Mouse (Mus musculus): Measurements from ENCODE around the gene Olfr551. TPM values are rescaled to one million over a fixed set of nuclear protein-coding genes. Genes with fewer than 3 reads are reported as not detected.
"Not testable (repeated sequence)": the region's sequence is repeated elsewhere in the genome, so short reads cannot be mapped to it uniquely, and the experiment has no call there.

Gene Olfr551
- not detected in 2 replicates for polyA plus RNA-seq (2016; fragmentation: Nextera tagmentation; extraction: Ambion mirVana)

GRCm38 (mm10) chr7:102591786-102592185, at the start of gene Olfr551:
Gene Olfr551 (minus strand): TSS chr7:102591886.
- Histone ChIP-seq H3K27me3 (no peaks in the 10 kb centered on the region), H3K4me2 (replicated peaks) (no peak within 1 kb of the TSS), H3K4me3 (no peak within 1 kb of the TSS), H3K36me3 (no peaks in the 10 kb centered on the region), H3K27ac (no peak within 1 kb of the TSS), H3K9ac (no peak within 1 kb of the TSS), H3K4me1 (no peaks in the 10 kb centered on the region), H3K9me3 (no peaks in the 10 kb centered on the region)
- ATAC-seq (ENCODE audit: insufficient number of reproducible peaks, insufficient read depth, low FRiP score, low TSS enrichment): no peak
- 94% methylated on average over 3 of the region's 3 CpGs for WGBS

- Histone ChIP-seq H3K4me1 (no peaks in the 10 kb centered on the region), H3K27ac (no peak within 1 kb of the TSS), H3K36me3 (no peaks in the 10 kb centered on the region), H3K27me3 (no peaks in the 10 kb centered on the region), H3K9me3 (no peaks in the 10 kb centered on the region), H3K4me3 (no peak within 1 kb of the TSS), H3K4me2 (replicated peaks) (no peak within 1 kb of the TSS), H3K9ac (no peak within 1 kb of the TSS)
- no peak for ATAC-seq (ENCODE audit: insufficient number of reproducible peaks, insufficient read depth, low FRiP score, low TSS enrichment)
- WGBS: 74% methylated on average over 1 of the region's 1 CpGs
Measured at GRCm38 (mm10) chr7:102638132-102638531, 46.4 kb upstream of the Olfr551 start, which contains the start of gene Olfr554. Gene Olfr554 (plus strand): TSS chr7:102638432.

- H3K27me3 ChIP-seq: no peaks in the 10 kb centered on the region
- H3K4me2 ChIP-seq (replicated peaks): no peak overlapping the region
- no peak for ATAC-seq (ENCODE audit: insufficient number of reproducible peaks, insufficient read depth, low FRiP score, low TSS enrichment)
- H3K4me1 ChIP-seq: no peaks in the 10 kb centered on the region
- H3K36me3 ChIP-seq: no peaks in the 10 kb centered on the region
- no peaks in the 10 kb centered on the region for H3K9me3 ChIP-seq
- WGBS: 34% methylated on average over 3 of the region's 3 CpGs
- no peak overlapping the region for H3K9ac ChIP-seq
- H3K4me3 ChIP-seq: no peak overlapping the region
- no peak overlapping the region for H3K27ac ChIP-seq
Measured at GRCm38 (mm10) chr7:102636665-102637064, 45.0 kb upstream of the Olfr551 start.

GRCm38 (mm10) chr7:102620368-102620767, 28.7 kb upstream of the Olfr551 start:
- not testable (repeated sequence) for ATAC-seq (ENCODE audit: insufficient number of reproducible peaks, insufficient read depth, low FRiP score, low TSS enrichment); H3K4me3 ChIP-seq; H3K9me3 ChIP-seq; H3K4me1 ChIP-seq; H3K27me3 ChIP-seq; H3K4me2 ChIP-seq (replicated peaks); H3K9ac ChIP-seq; H3K27ac ChIP-seq; H3K36me3 ChIP-seq
- WGBS: 87% methylated on average over 19 of the region's 19 CpGs

DNA sequence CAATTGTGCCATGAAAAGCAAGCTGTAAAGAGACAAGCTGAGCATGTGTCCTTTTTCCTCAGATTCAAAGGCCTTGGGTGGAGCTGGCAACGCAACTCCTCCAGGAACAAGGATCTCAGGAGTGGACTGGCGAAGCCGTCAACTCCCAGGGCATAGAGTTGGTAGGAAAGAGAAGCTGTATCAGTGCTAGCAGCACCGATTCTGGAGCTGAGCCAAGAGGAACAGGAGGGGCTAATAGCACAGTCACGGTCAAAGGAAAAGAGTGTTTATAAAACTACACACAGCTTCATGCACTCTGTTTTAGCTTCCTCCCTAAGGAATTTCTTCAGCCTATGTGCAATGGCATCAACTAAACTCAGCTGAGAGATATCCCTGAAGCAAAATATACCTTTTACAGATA, 27.9 kb upstream of the Olfr551 start:
- H3K27me3 ChIP-seq: no peaks in the 10 kb centered on the region
- H3K27ac ChIP-seq: no peak overlapping the region
- no peaks in the 10 kb centered on the region for H3K36me3 ChIP-seq
- no peak overlapping the region for H3K9ac ChIP-seq
- H3K4me2 ChIP-seq (replicated peaks): no peak overlapping the region
- H3K4me1 ChIP-seq: no peaks in the 10 kb centered on the region
- no peak overlapping the region for H3K4me3 ChIP-seq
- H3K9me3 ChIP-seq: no peaks in the 10 kb centered on the region
- ATAC-seq (ENCODE audit: insufficient number of reproducible peaks, insufficient read depth, low FRiP score, low TSS enrichment): no peak
- WGBS: 62% methylated on average over 5 of the region's 5 CpGs

GRCm38 (mm10) chr7:102618118-102618517, 26.4 kb upstream of the Olfr551 start, which contains the start of gene Olfr553:
Gene Olfr553 (minus strand): TSS chr7:102618218.
- no peak for ATAC-seq (ENCODE audit: insufficient number of reproducible peaks, insufficient read depth, low FRiP score, low TSS enrichment)
- Histone ChIP-seq H3K4me3 (no peak within 1 kb of the TSS), H3K9me3 (no peaks in the 10 kb centered on the region), H3K4me2 (replicated peaks) (no peak within 1 kb of the TSS), H3K27me3 (no peaks in the 10 kb centered on the region), H3K36me3 (no peaks in the 10 kb centered on the region), H3K9ac (no peak within 1 kb of the TSS), H3K4me1 (no peaks in the 10 kb centered on the region), H3K27ac (no peak within 1 kb of the TSS)

DNA sequence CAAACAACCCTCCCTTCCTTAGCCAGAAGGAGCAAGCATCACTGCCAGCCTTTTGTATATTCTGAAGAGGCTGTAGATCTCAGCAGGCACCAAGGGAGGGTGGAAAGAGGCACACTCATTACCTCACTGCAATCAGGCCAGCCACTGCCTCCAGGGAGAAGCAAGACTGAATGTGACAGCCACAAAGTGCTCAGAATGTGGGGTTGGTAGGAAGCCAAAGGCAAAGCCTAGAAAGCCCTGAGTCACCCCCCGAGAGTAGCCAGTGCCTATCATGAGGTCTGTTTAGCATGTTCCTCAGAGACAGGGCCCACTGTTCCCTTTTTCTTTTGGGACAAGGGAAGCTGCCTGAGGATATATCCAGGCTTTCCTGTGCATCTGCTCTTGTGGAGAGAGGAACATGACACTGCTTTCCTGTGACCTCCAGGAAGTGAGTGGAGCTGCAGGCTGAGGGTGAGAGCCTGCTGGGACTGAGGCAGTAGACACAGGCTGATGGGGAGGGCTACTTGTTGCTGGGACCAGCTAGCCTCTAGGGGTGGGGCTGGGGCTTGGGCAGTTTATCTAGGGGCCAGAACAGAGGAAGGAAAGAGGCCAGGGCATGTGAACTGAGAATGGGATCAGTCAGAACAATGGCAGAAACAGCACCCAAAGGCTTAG, 5.8 kb upstream of the Olfr551 start, which contains the start of gene Olfr552:
TSS of gene Olfr552 (plus strand) at position 393 of the 654 bp plus-strand sequence.
- Histone ChIP-seq H3K4me1 (no peaks in the 10 kb centered on the region), H3K27me3 (no peaks in the 10 kb centered on the region), H3K9ac (no peak within 1 kb of the TSS), H3K27ac (no peak within 1 kb of the TSS), H3K4me2 (replicated peaks) (no peak within 1 kb of the TSS), H3K9me3 (no peaks in the 10 kb centered on the region), H3K4me3 (no peak within 1 kb of the TSS), H3K36me3 (no peaks in the 10 kb centered on the region)
- ATAC-seq (ENCODE audit: insufficient number of reproducible peaks, insufficient read depth, low FRiP score, low TSS enrichment): no peak
- WGBS: 80% methylated on average over 1 of the region's 1 CpGs

GRCm38 (mm10) chr7:102575998-102576397, 15.7 kb downstream of the Olfr551 start:
- H3K9me3 ChIP-seq: no peaks in the 10 kb centered on the region
- WGBS: 62% methylated on average over 6 of the region's 6 CpGs
- H3K4me2 ChIP-seq (replicated peaks): no peak overlapping the region
- ATAC-seq (ENCODE audit: insufficient number of reproducible peaks, insufficient read depth, low FRiP score, low TSS enrichment): no peak
- no peak overlapping the region for H3K27ac ChIP-seq
- no peaks in the 10 kb centered on the region for H3K4me1 ChIP-seq
- no peak overlapping the region for H3K9ac ChIP-seq
- H3K27me3 ChIP-seq: no peaks in the 10 kb centered on the region
- no peaks in the 10 kb centered on the region for H3K36me3 ChIP-seq
- no peak overlapping the region for H3K4me3 ChIP-seq

DNA sequence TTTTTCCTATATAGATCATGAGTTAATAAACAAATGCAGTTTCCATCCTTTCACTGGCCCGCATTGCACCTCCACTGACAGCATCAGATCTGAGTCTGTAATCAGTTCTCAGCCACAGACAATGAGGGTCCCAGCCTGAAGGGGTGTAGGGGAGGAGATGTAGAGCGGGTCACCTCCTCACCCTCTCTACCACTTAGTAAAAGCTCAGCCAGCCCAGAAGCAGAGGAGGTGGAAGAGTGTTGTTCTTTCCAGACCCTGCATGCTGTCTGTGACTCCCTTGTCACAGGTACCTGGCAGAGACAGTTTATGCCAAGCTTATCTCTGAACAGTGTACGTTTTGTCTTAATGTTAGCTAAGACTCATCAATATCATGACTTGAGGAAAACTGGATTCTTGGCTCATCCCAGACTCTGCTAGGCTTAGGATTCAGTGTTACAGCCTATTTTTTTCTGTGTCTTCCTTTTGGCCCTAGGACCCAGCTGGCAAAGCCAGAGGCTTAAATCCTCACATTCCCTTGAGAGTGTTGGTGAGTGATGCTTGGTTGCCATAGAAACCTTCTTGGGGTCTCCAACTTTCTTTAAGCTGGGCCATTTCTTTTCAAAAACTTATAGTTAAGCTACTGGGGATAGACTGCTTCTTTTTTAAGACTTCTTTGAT, 18.4 kb downstream of the Olfr551 start:
- no peak overlapping the region for H3K9ac ChIP-seq
- H3K4me2 ChIP-seq (replicated peaks): no peak overlapping the region
- no peaks in the 10 kb centered on the region for H3K27me3 ChIP-seq
- no peak overlapping the region for H3K27ac ChIP-seq
- no peaks in the 10 kb centered on the region for H3K4me1 ChIP-seq
- H3K36me3 ChIP-seq: no peaks in the 10 kb centered on the region
- no peak overlapping the region for H3K4me3 ChIP-seq
- no peak for ATAC-seq (ENCODE audit: insufficient number of reproducible peaks, insufficient read depth, low FRiP score, low TSS enrichment)
- no peaks in the 10 kb centered on the region for H3K9me3 ChIP-seq
- 79% methylated on average over 3 of the region's 3 CpGs for WGBS

GRCm38 (mm10) chr7:102571142-102571541, 20.5 kb downstream of the Olfr551 start, which contains the start of gene Olfr550:
Gene Olfr550 (plus strand): TSS chr7:102571442.
- Histone ChIP-seq H3K9me3 (no peaks in the 10 kb centered on the region), H3K36me3 (no peaks in the 10 kb centered on the region), H3K27ac (no peak within 1 kb of the TSS), H3K9ac (no peak within 1 kb of the TSS), H3K27me3 (no peaks in the 10 kb centered on the region), H3K4me1 (no peaks in the 10 kb centered on the region), H3K4me2 (replicated peaks) (no peak within 1 kb of the TSS), H3K4me3 (no peak within 1 kb of the TSS)
- WGBS: 89% methylated on average over 8 of the region's 8 CpGs
- ATAC-seq (ENCODE audit: insufficient number of reproducible peaks, insufficient read depth, low FRiP score, low TSS enrichment): no peak

DNA sequence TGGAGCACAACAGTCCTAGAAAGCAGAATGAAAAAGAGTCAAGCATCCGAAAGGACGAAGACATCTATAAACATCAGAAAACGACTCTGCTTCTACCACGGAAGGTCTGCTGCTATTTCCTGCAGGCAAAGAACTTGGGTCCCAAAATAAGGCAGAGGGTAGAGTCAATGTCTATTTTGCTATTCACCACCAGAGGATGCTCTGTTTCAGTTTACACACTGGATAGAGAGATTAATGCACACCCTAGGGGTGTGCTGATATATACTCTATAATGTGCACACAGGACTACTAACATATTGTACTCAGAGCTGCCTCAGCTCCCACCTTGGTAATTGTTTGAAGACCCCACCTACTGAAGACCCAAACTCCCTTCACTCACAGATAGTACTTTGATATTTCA, 25.5 kb downstream of the Olfr551 start:
- WGBS: 89% methylated on average over 4 of the region's 4 CpGs
- no peaks in the 10 kb centered on the region for H3K9me3 ChIP-seq
- H3K4me2 ChIP-seq (replicated peaks): no peak overlapping the region
- no peaks in the 10 kb centered on the region for H3K36me3 ChIP-seq
- H3K4me1 ChIP-seq: peaks cover 4% of the 10 kb centered on the region; the same call in 1 of the 2 replicates
- no peak for ATAC-seq (ENCODE audit: insufficient number of reproducible peaks, insufficient read depth, low FRiP score, low TSS enrichment)
- no peaks in the 10 kb centered on the region for H3K27me3 ChIP-seq
- H3K9ac ChIP-seq: no peak overlapping the region
- H3K27ac ChIP-seq: no peak overlapping the region
- no peak overlapping the region for H3K4me3 ChIP-seq
